Mouse (Mus musculus) neural tube, embryonic 13.5 days (tissue): ENCODE results near the gene Ggact. TPM values are rescaled to one million over a fixed set of nuclear protein-coding genes. Genes with fewer than 3 reads are reported as not detected.

Experiments
- ATAC-seq: fragments of 200-750 bp; cut with Nextera tagmentation; 2 replicates; pipeline ENCODE4 v1.8.0; 2017; ENCODE audit warnings: low read depth, mild to moderate bottlenecking, moderate TSS enrichment, moderate library complexity
- H3K27ac ChIP-seq: fragments of 300-500 bp; sonication (generic); replicated peaks from 2 replicates; pipeline ENCODE4 v1.5.1; 2015; ENCODE audit warnings: moderate library complexity, mild to moderate bottlenecking, inconsistent platforms
- H3K27me3 ChIP-seq: fragments of 300-500 bp; sonication (generic); 2 replicates; pipeline ENCODE4 v1.6.1; 2015; ENCODE audit warnings: mild to moderate bottlenecking, inconsistent platforms
- H3K36me3 ChIP-seq: fragments of 300-500 bp; sonication (generic); 2 replicates; pipeline ENCODE4 v1.6.1; 2015; ENCODE audit warnings: mild to moderate bottlenecking, inconsistent platforms
- H3K4me1 ChIP-seq: fragments of 300-500 bp; sonication (generic); replicated peaks from 2 replicates; pipeline ENCODE4 v1.6.1; 2015; ENCODE audit warnings: inconsistent platforms
- H3K4me2 ChIP-seq: fragments of 300-500 bp; sonication (generic); 2 replicates; pipeline ENCODE4 v1.6.1; 2015; ENCODE audit warnings: inconsistent platforms, mild to moderate bottlenecking, moderate library complexity
- H3K4me3 ChIP-seq: fragments of 300-500 bp; sonication (generic); 2 replicates; pipeline ENCODE4 v1.5.1; 2015; ENCODE audit warnings: mild to moderate bottlenecking, inconsistent platforms
- H3K9ac ChIP-seq: fragments of 300-500 bp; sonication (generic); 2 replicates; pipeline ENCODE4 v1.6.1; 2015; ENCODE audit warnings: moderate library complexity, mild to moderate bottlenecking, inconsistent platforms
- H3K9me3 ChIP-seq: fragments of 300-500 bp; sonication (generic); 2 replicates; pipeline ENCODE4 v1.6.1; 2016; ENCODE audit warnings: inconsistent platforms
- WGBS: fragments of 180-500 bp; shearing (Covaris S2); methylation state at CpG from one replicate; pipeline ENCODE4 v1.1.7; 2015; 5-methylcytosine and 5-hydroxymethylcytosine counted together
- polyA plus RNA-seq: library from polyadenylated mRNA; unstranded; fragments of >200 nt; fragmentation: Nextera tagmentation; extraction: Ambion mirVana; gene quantifications from 2 replicates; pipeline ENCODE4 v1.2.1, GENCODE M21; 2015

Ggact gene
- polyA plus RNA-seq, 1 experiment from 2014 or later: 9.4 TPM

- peak overlapping the region; percentile 96 for H3K4me2 ChIP-seq
- ATAC-seq: no peak
- peaks cover 10% of the 10 kb centered on the region for H3K9me3 ChIP-seq
- H3K9ac ChIP-seq: peak overlapping the region; percentile 71; the same call in 1 of the 2 replicates
- no peak overlapping the region for H3K27ac ChIP-seq
- peaks cover 6% of the 10 kb centered on the region; the same call in 1 of the 2 replicates for H3K36me3 ChIP-seq
- H3K27me3 ChIP-seq: peaks cover 18% of the 10 kb centered on the region
- peak overlapping the region; percentile 63; the same call in 1 of the 2 replicates for H3K4me3 ChIP-seq
- WGBS: 57% methylated on average over 1 of the region's 1 CpGs
- peaks cover 11% of the 10 kb centered on the region for H3K4me1 ChIP-seq
Observed at GRCm38 (mm10) chr14:122912137-122912536, 1.4 kb downstream of the Ggact start.

GRCm38 (mm10) chr14:122911265-122911664, 2.3 kb downstream of the Ggact start:
- H3K4me1 ChIP-seq: peaks cover 11% of the 10 kb centered on the region
- H3K9me3 ChIP-seq: peaks cover 11% of the 10 kb centered on the region
- no peak overlapping the region for H3K4me3 ChIP-seq
- no peak overlapping the region for H3K9ac ChIP-seq
- peaks cover 18% of the 10 kb centered on the region for H3K27me3 ChIP-seq
- ATAC-seq: no peak
- no peak overlapping the region for H3K4me2 ChIP-seq
- H3K36me3 ChIP-seq: 0 out of 2 replicates have a peak, but pooled peaks cover 4% of the 10 kb centered on the region
- no peak overlapping the region for H3K27ac ChIP-seq

GRCm38 (mm10) chr14:122909368-122910091, 4.0 kb downstream of the Ggact start:
- Histone ChIP-seq H3K9me3 (peaks cover 11% of the 10 kb centered on the region), H3K36me3 (0 out of 2 replicates have a peak, but pooled peaks cover 7% of the 10 kb centered on the region), H3K27me3 (peaks cover 18% of the 10 kb centered on the region), H3K4me1 (peaks cover 11% of the 10 kb centered on the region), H3K9ac (no peak overlapping the region), H3K27ac (no peak overlapping the region), H3K4me3 (no peak overlapping the region), H3K4me2 (no peak overlapping the region)
- ATAC-seq: no peak
- WGBS: 75% methylated on average over 5 of the region's 5 CpGs

- H3K4me2 ChIP-seq: no peak overlapping the region
- ATAC-seq: no peak
Observed at GRCm38 (mm10) chr14:122908075-122908474, 5.5 kb downstream of the Ggact start.

GRCm38 (mm10) chr14:122905007-122905406, 8.6 kb downstream of the Ggact start:
- Histone ChIP-seq H3K27me3 (no peaks in the 10 kb centered on the region), H3K4me2 (no peak overlapping the region), H3K9me3 (peaks cover 11% of the 10 kb centered on the region), H3K4me3 (no peak overlapping the region), H3K36me3 (0 out of 2 replicates have a peak, but pooled peaks cover 7% of the 10 kb centered on the region), H3K4me1 (peaks cover 11% of the 10 kb centered on the region; the same call in 1 of the 2 replicates), H3K27ac (no peak overlapping the region), H3K9ac (no peak overlapping the region)
- no peak for ATAC-seq
- WGBS: 90% methylated on average over 1 of the region's 1 CpGs

More at GRCm38 (mm10) chr14:122908075-122908474, 5.5 kb downstream of the Ggact start:
- peaks cover 11% of the 10 kb centered on the region for H3K9me3 ChIP-seq
- 0 out of 2 replicates have a peak, but pooled peaks cover 7% of the 10 kb centered on the region for H3K36me3 ChIP-seq
- H3K9ac ChIP-seq: no peak overlapping the region
- no peak overlapping the region for H3K27ac ChIP-seq
- H3K27me3 ChIP-seq: peaks cover 13% of the 10 kb centered on the region
- 88% methylated on average over 4 of the region's 4 CpGs for WGBS
- H3K4me3 ChIP-seq: no peak overlapping the region
- peaks cover 10% of the 10 kb centered on the region for H3K4me1 ChIP-seq

- Histone ChIP-seq H3K4me3 (no peak overlapping the region), H3K9me3 (peaks cover 11% of the 10 kb centered on the region), H3K27me3 (no peaks in the 10 kb centered on the region), H3K4me1 (peaks cover 11% of the 10 kb centered on the region; the same call in 1 of the 2 replicates), H3K4me2 (no peak overlapping the region), H3K36me3 (0 out of 2 replicates have a peak, but pooled peaks cover 7% of the 10 kb centered on the region), H3K9ac (no peak overlapping the region), H3K27ac (no peak overlapping the region)
- WGBS: 78% methylated on average over 2 of the region's 2 CpGs
- no peak for ATAC-seq
Observed at GRCm38 (mm10) chr14:122903923-122904351, 9.6 kb downstream of the Ggact start.

GRCm38 (mm10) chr14:122902884-122903283, 10.7 kb downstream of the Ggact start:
- Histone ChIP-seq H3K9me3 (peaks cover 5% of the 10 kb centered on the region), H3K4me2 (no peak overlapping the region), H3K27ac (no peak overlapping the region; the same call in 1 of the 2 replicates), H3K27me3 (no peaks in the 10 kb centered on the region), H3K4me3 (no peak overlapping the region), H3K4me1 (peaks cover 11% of the 10 kb centered on the region; the same call in 1 of the 2 replicates), H3K36me3 (0 out of 2 replicates have a peak, but pooled peaks cover 4% of the 10 kb centered on the region), H3K9ac (no peak overlapping the region)
- 61% methylated on average over 4 of the region's 4 CpGs for WGBS
- 0 out of 2 replicates have a peak, but pooled peaks have one; percentile 43 for ATAC-seq

GRCm38 (mm10) chr14:122902136-122902535, 11.4 kb downstream of the Ggact start:
- Histone ChIP-seq H3K9me3 (peaks cover 2% of the 10 kb centered on the region), H3K4me3 (no peak overlapping the region), H3K36me3 (0 out of 2 replicates have a peak, but pooled peaks cover 4% of the 10 kb centered on the region), H3K27ac (no peak overlapping the region), H3K9ac (no peak overlapping the region), H3K4me1 (peaks cover 11% of the 10 kb centered on the region; the same call in 1 of the 2 replicates), H3K27me3 (no peaks in the 10 kb centered on the region), H3K4me2 (no peak overlapping the region)
- 62% methylated on average over 2 of the region's 2 CpGs for WGBS
- no peak for ATAC-seq

- Histone ChIP-seq H3K4me2 (no peak overlapping the region), H3K9ac (no peak overlapping the region), H3K9me3 (no peaks in the 10 kb centered on the region), H3K27me3 (no peaks in the 10 kb centered on the region), H3K4me1 (peaks cover 11% of the 10 kb centered on the region; the same call in 1 of the 2 replicates), H3K4me3 (no peak overlapping the region), H3K36me3 (0 out of 2 replicates have a peak, but pooled peaks cover 4% of the 10 kb centered on the region), H3K27ac (0 out of 2 replicates have a peak overlapping the region, but pooled peaks have one; percentile 46)
- ATAC-seq: no peak
- WGBS: 76% methylated on average over 2 of the region's 2 CpGs
Observed at GRCm38 (mm10) chr14:122901715-122902114, 11.8 kb downstream of the Ggact start.

- no peak overlapping the region for H3K9ac ChIP-seq
- no peak overlapping the region for H3K4me3 ChIP-seq
- H3K9me3 ChIP-seq: no peaks in the 10 kb centered on the region
- no peak overlapping the region for H3K4me2 ChIP-seq
- peaks cover 11% of the 10 kb centered on the region; the same call in 1 of the 2 replicates for H3K4me1 ChIP-seq
- H3K27ac ChIP-seq: no peak overlapping the region
- WGBS: 78% methylated on average over 3 of the region's 3 CpGs
- H3K27me3 ChIP-seq: no peaks in the 10 kb centered on the region
- ATAC-seq: no peak
- H3K36me3 ChIP-seq: 0 out of 2 replicates have a peak, but pooled peaks cover 2% of the 10 kb centered on the region
Observed at GRCm38 (mm10) chr14:122901177-122901576, 12.4 kb downstream of the Ggact start.

GRCm38 (mm10) chr14:122900679-122901078, 12.9 kb downstream of the Ggact start:
- H3K4me2 ChIP-seq: no peak overlapping the region
- no peak for ATAC-seq
- H3K36me3 ChIP-seq: no peaks in the 10 kb centered on the region
- H3K27ac ChIP-seq: no peak overlapping the region
- H3K4me3 ChIP-seq: no peak overlapping the region
- no peak overlapping the region for H3K9ac ChIP-seq
- H3K9me3 ChIP-seq: no peaks in the 10 kb centered on the region
- peaks cover 11% of the 10 kb centered on the region; the same call in 1 of the 2 replicates for H3K4me1 ChIP-seq
- no peaks in the 10 kb centered on the region for H3K27me3 ChIP-seq

GRCm38 (mm10) chr14:122898550-122898949, 15.0 kb downstream of the Ggact start:
- H3K9ac ChIP-seq: no peak overlapping the region
- no peak overlapping the region for H3K27ac ChIP-seq
- H3K27me3 ChIP-seq: no peaks in the 10 kb centered on the region
- peaks cover 11% of the 10 kb centered on the region; the same call in 1 of the 2 replicates for H3K4me1 ChIP-seq
- H3K9me3 ChIP-seq: no peaks in the 10 kb centered on the region
- no peaks in the 10 kb centered on the region for H3K36me3 ChIP-seq
- no peak overlapping the region for H3K4me3 ChIP-seq
- no peak overlapping the region for H3K4me2 ChIP-seq
- no peak for ATAC-seq
